Mouse (Mus musculus) G1E (cell line): ENCODE measurements around the gene Ube2i.

Experiments
- CTCF ChIP-seq: IDR thresholded peaks from 2 replicates; pipeline ENCODE4 v1.5.1; 2012; ENCODE audit warnings: low read depth, low read length, inconsistent platforms, mixed read lengths
- GATA1 ChIP-seq: IDR thresholded peaks from 2 replicates; pipeline ENCODE4 v1.6.1; 2012; ENCODE audit warnings: borderline replicate concordance, low read length, inconsistent platforms, mixed read lengths

DNA sequence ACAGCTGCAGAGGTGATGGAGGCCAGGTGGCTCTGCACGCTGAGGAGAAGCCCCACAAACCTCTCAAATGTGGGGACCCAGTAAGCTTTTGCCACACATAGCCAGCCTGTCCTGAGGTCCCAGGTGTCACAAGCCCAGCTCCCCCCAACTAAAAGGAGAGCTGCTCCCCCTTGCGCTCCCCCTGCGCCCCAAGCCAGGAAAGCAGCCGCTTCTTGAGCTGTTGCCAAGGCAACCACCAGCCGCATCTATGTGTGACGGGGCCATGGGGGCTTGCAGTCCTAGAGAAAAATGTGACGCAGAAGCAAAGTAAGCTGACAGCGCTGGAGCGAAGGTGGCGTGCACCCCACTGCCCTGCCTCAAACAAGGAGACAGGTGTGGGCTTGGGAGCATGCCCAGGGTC is 20.7 kb downstream of the Ube2i start:
- TF ChIP-seq CTCF: no peak
- TF ChIP-seq GATA1: no peak
